Mouse (Mus musculus) myocyte (in vitro differentiated cells): ENCODE results near the gene Slc16a1. TPM values are rescaled to one million over a fixed set of nuclear protein-coding genes. Genes with fewer than 3 reads are reported as not detected.
A peak's percentile ranks its signal among the peaks of the same experiment; 100 is the strongest.

Experiments
- H3K27me3 ChIP-seq: one replicate; pipeline ENCODE4 v1.6.1; 2011; ENCODE audit not compliant: control insufficient read depth, insufficient read depth, insufficient read length
- H3K36me3 ChIP-seq: one replicate; pipeline ENCODE4 v1.6.1; 2011; ENCODE audit not compliant: control insufficient read depth, insufficient read depth
- H3K4me2 ChIP-seq: one replicate; pipeline ENCODE4 v1.6.1; 2011; ENCODE audit warnings: low read depth, control low read depth
- H3K4me3 ChIP-seq: one replicate; pipeline ENCODE4 v1.5.1; 2011; ENCODE audit warnings: mild to moderate bottlenecking, control low read depth, moderate library complexity
- H3K79me2 ChIP-seq: one replicate; pipeline ENCODE4 v1.6.1; 2011; ENCODE audit not compliant: control insufficient read depth, insufficient read depth
- H3ac ChIP-seq: one replicate; pipeline ENCODE4 v1.6.1; 2011; ENCODE audit not compliant: control insufficient read depth, insufficient read length
- CEBPB ChIP-seq: IDR thresholded peaks from 2 replicates; pipeline ENCODE4 v1.6.1; 2011; ENCODE audit warnings: mild to moderate bottlenecking, moderate library complexity; ENCODE audit not compliant: poor library complexity, insufficient read depth, severe bottlenecking
- E2F4 ChIP-seq: IDR thresholded peaks from one replicate; pipeline ENCODE4 v1.6.1; 2011; ENCODE audit warnings: mild to moderate bottlenecking, control low read depth, moderate library complexity; ENCODE audit not compliant: insufficient read depth
- MAX ChIP-seq: IDR thresholded peaks from one replicate; pipeline ENCODE4 v1.6.1; 2011; ENCODE audit warnings: low read depth, mild to moderate bottlenecking, control low read depth
- MYOD1 ChIP-seq, 3 experiments: IDR thresholded peaks; one replicate each; pipeline ENCODE4 v1.6.1; 2011; ENCODE audit warnings: control low read depth in 2 of 3, low read depth in 2 of 3, mild to moderate bottlenecking in 2 of 3, moderate library complexity in 1 of 3; ENCODE audit not compliant: insufficient read length in 2 of 3, control insufficient read depth in 1 of 3
- MYOG ChIP-seq, 3 experiments: IDR thresholded peaks; one replicate each; pipeline ENCODE4 v1.6.1; 2011; ENCODE audit warnings: control low read depth in 2 of 3, low read depth in 2 of 3, mild to moderate bottlenecking in 2 of 3; ENCODE audit not compliant: insufficient read length in 2 of 3, control insufficient read depth in 1 of 3, insufficient read depth in 1 of 3
- POLR2A ChIP-seq: IDR thresholded peaks from one replicate; pipeline ENCODE4 v1.6.1; 2011; ENCODE audit warnings: low read depth, mild to moderate bottlenecking, control low read depth, moderate library complexity; ENCODE audit not compliant: insufficient read length
- POLR2AphosphoS2 ChIP-seq: IDR thresholded peaks from one replicate; pipeline ENCODE4 v1.6.1; 2011; ENCODE audit warnings: low read depth, control low read depth; ENCODE audit not compliant: insufficient read length
- REST ChIP-seq: IDR thresholded peaks from one replicate; pipeline ENCODE4 v1.6.1; 2011; ENCODE audit warnings: mild to moderate bottlenecking, control low read depth, moderate library complexity; ENCODE audit not compliant: insufficient read depth, insufficient read length
- SRF ChIP-seq: IDR thresholded peaks from one replicate; pipeline ENCODE4 v1.6.1; 2011; ENCODE audit warnings: low read depth; ENCODE audit not compliant: control insufficient read depth, insufficient read length
- TCF12 ChIP-seq: IDR thresholded peaks from one replicate; pipeline ENCODE4 v1.6.1; 2011; ENCODE audit warnings: mild to moderate bottlenecking, control low read depth; ENCODE audit not compliant: poor library complexity, insufficient read depth, severe bottlenecking
- TCF3 ChIP-seq: IDR thresholded peaks from one replicate; pipeline ENCODE4 v1.6.1; 2011; ENCODE audit warnings: low read depth, control low read depth; ENCODE audit not compliant: insufficient read length
- USF1 ChIP-seq: IDR thresholded peaks from one replicate; pipeline ENCODE4 v1.6.1; 2011; ENCODE audit warnings: low read depth, mild to moderate bottlenecking, control low read depth, moderate library complexity
- polyA plus RNA-seq: library from polyadenylated mRNA; unstranded; fragments of >200 nt; fragmentation: generic; extraction: Trizol; gene quantifications from one replicate; pipeline ENCODE4 v1.2.1, GENCODE M21; 2012; ENCODE audit warnings: missing spikeins

Gene Slc16a1
- polyA plus RNA-seq, 1 experiment = 24.7 TPM

DNA sequence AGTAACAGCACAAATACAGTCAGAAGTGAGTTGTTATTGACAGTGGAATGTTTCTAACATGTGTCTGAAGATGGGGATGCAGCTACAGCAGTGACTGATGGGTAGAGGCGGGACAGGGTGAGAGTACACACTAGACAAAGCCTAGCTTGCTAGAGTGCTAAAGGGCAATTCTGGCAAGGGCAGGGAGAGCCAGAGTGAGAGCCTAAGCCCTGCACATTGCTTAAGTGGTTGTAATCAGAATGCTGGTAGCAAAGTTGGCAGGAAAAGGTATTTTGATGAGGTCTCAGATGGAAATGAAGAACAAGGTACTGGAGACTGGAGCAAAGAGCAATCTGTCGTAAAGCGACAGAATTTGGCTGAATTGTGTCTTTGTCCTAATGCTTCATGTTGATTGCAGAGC, 26.5 kb upstream of the Slc16a1 start:
- Histone ChIP-seq H3K4me3 (no peak overlapping the region), H3K4me2 (no peak overlapping the region), H3ac (no peak overlapping the region), H3K27me3 (no peaks in the 10 kb centered on the region), H3K36me3 (no peaks in the 10 kb centered on the region), H3K79me2 (no peaks in the 10 kb centered on the region)
- TF ChIP-seq USF1 = no peak
- TF ChIP-seq POLR2A = no peak
- TF ChIP-seq MAX = no peak
- no peak for TF ChIP-seq TCF12
- TF ChIP-seq E2F4 = no peak
- no peak for TF ChIP-seq POLR2AphosphoS2
- no peak for TF ChIP-seq REST
- no peak for TF ChIP-seq SRF
- TF ChIP-seq CEBPB = no peak
- TF ChIP-seq MYOD1 (IDR thresholded peaks at IDR 0.05; ENCODE audit: control insufficient read depth in 1 of 3, insufficient read length in 2 of 3, low read depth in 2 of 3) = no peak

DNA sequence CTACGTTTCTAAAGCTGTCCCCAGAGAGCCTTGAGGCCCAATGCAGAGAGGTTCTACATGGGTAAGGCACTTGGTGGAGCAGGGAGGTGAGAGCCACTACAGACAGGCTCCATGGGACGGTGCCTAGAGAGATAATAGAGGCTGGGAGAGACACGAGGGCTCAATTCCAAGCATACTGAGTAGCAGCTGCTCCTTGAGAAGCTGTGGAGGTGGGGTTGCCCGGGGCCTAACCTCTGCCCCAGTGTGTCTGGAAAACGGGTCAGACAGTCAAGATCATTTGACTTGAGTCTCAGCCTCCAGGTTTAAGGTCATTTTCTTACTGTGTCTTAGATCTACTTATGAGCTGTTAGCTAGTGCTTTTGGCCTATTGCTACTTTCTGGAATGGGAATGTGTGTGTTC, 25.4 kb upstream of the Slc16a1 start:
- no peak overlapping the region for H3K4me3 ChIP-seq
- TF ChIP-seq MYOG (IDR thresholded peaks at IDR 0.05; ENCODE audit: control insufficient read depth in 1 of 3, insufficient read depth in 1 of 3, insufficient read length in 2 of 3, low read depth in 2 of 3) = peak in 2 of 3 experiments; percentile 48 to 74
- no peak for TF ChIP-seq POLR2A
- TF ChIP-seq MYOD1 (IDR thresholded peaks at IDR 0.05; ENCODE audit: control insufficient read depth in 1 of 3, insufficient read length in 2 of 3, low read depth in 2 of 3) = peak in 2 of 3 experiments; percentile 18 to 67
- H3ac ChIP-seq = no peak overlapping the region
- no peak overlapping the region for H3K4me2 ChIP-seq
- H3K79me2 ChIP-seq = no peaks in the 10 kb centered on the region
- no peaks in the 10 kb centered on the region for H3K36me3 ChIP-seq
- no peaks in the 10 kb centered on the region for H3K27me3 ChIP-seq

DNA sequence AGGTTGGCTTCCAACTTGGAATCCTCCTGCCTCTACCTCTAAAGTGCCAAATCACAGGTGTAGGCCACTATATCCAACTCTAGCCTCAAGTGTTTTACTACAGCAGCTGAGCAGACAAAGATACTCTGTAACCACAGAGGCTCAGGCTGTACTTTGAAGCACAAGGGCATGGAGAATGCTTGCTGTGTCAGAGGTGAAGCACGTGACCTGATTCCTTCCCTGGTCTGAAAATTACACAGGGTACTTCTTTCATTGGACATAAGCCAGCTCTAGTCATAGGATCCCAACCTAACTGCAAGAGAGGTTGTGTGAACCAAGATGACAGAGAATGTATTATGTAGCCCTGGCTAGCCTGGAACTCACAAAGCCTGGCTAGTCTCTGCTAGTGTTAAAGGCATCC, 24.4 kb upstream of the Slc16a1 start:
- Histone ChIP-seq H3K27me3 (no peaks in the 10 kb centered on the region), H3ac (no peak overlapping the region), H3K79me2 (no peaks in the 10 kb centered on the region), H3K4me3 (no peak overlapping the region), H3K36me3 (no peaks in the 10 kb centered on the region), H3K4me2 (no peak overlapping the region)
- TF ChIP-seq USF1 (no peak), TCF12 (no peak), CEBPB (no peak), MAX (no peak), MYOG (IDR thresholded peaks at IDR 0.05; ENCODE audit: control insufficient read depth in 1 of 3, insufficient read depth in 1 of 3, insufficient read length in 2 of 3, low read depth in 2 of 3) (no peak), SRF (no peak), REST (no peak), TCF3 (no peak), POLR2A (no peak), MYOD1 (IDR thresholded peaks at IDR 0.05; ENCODE audit: control insufficient read depth in 1 of 3, insufficient read length in 2 of 3, low read depth in 2 of 3) (no peak), POLR2AphosphoS2 (no peak), E2F4 (no peak)

DNA sequence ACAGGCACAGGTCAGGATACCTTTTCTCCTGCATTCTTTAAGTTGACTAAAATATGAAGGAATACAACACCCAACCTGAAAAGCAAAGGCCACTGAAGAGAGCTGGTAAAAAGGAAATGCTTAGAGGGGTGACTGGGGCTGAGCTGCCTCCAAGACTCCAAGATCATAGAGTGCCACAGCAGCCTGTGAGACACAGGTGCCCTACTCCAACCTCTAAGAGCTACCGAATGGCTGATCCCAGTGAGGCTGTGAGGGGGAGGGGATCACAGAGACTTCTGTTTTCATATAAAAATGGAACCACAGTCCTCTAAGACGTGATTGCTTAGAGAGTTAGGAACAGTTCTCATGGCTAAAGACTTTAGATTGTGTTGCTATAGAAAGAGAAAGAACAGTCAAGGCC, 23.3 kb upstream of the Slc16a1 start:
- TF ChIP-seq TCF12 (no peak), E2F4 (no peak), MAX (no peak), REST (no peak), CEBPB (no peak), MYOD1 (IDR thresholded peaks at IDR 0.05; ENCODE audit: control insufficient read depth in 1 of 3, insufficient read length in 2 of 3, low read depth in 2 of 3) (no peak), MYOG (IDR thresholded peaks at IDR 0.05; ENCODE audit: control insufficient read depth in 1 of 3, insufficient read depth in 1 of 3, insufficient read length in 2 of 3, low read depth in 2 of 3) (no peak), USF1 (no peak), POLR2AphosphoS2 (no peak), TCF3 (no peak), SRF (no peak), POLR2A (no peak)
- Histone ChIP-seq H3K4me2 (peak overlapping the region; percentile 74), H3K27me3 (no peaks in the 10 kb centered on the region), H3K79me2 (no peaks in the 10 kb centered on the region), H3ac (no peak overlapping the region), H3K4me3 (no peak overlapping the region), H3K36me3 (no peaks in the 10 kb centered on the region)

DNA sequence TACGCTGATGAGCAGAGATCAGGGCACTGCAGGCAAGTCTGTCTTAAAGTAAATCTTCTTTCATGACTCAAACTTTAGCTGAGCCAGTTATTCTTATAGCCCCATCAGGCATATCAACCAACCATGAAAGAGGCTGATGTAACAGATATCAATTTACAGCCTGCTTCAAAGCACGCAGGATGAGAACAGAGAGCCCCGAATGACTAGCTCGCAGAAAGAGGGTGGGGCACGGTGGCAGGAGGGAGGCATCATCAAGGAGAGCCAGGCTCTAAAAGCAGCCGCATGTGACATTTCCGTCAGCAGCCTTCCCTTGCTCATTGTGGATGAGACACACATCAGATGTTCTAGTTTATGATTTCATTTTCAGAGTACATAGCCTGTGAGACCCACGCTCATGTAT, 22.3 kb upstream of the Slc16a1 start:
- Histone ChIP-seq H3K27me3 (no peaks in the 10 kb centered on the region), H3K4me3 (no peak overlapping the region), H3K4me2 (peak overlapping the region; percentile 74), H3K36me3 (no peaks in the 10 kb centered on the region), H3ac (no peak overlapping the region), H3K79me2 (no peaks in the 10 kb centered on the region)
- TF ChIP-seq SRF (no peak), USF1 (peak; percentile 54), E2F4 (no peak), MYOD1 (IDR thresholded peaks at IDR 0.05; ENCODE audit: control insufficient read depth in 1 of 3, insufficient read length in 2 of 3, low read depth in 2 of 3) (peak in 1 of 3 experiments; percentile 11), POLR2AphosphoS2 (peak; percentile 48), POLR2A (peak; percentile 49), CEBPB (peak; percentile 64; the same call in 1 of the 2 replicates), TCF3 (no peak), MAX (no peak), TCF12 (no peak), MYOG (IDR thresholded peaks at IDR 0.05; ENCODE audit: control insufficient read depth in 1 of 3, insufficient read depth in 1 of 3, insufficient read length in 2 of 3, low read depth in 2 of 3) (no peak), REST (no peak)
